Mouse (Mus musculus): ENCODE measurements around the gene Olfml2b. TPM values are rescaled to one million over a fixed set of nuclear protein-coding genes. Genes with fewer than 3 reads are reported as not detected.

Gene Olfml2b
- polyA plus RNA-seq, 1 experiment from 2014 or later, result 3.1 TPM

- H3K4me3 ChIP-seq (replicated peaks), result no peak overlapping the region
- 0 out of 2 replicates have a peak, but pooled peaks cover 6% of the 10 kb centered on the region for H3K4me1 ChIP-seq (replicated peaks)
- 0 out of 2 replicates have a peak, but pooled peaks cover 5% of the 10 kb centered on the region for H3K36me3 ChIP-seq (replicated peaks)
- H3K4me2 ChIP-seq, result no peak overlapping the region
- ATAC-seq (ENCODE audit: insufficient read depth), result no peak
- peak overlapping the region; percentile 21; the same call in 1 of the 2 replicates for H3K27ac ChIP-seq (replicated peaks)
- no peak overlapping the region for H3K9ac ChIP-seq
- H3K9me3 ChIP-seq (replicated peaks), result no peaks in the 10 kb centered on the region
- 24% methylated on average over 3 of the region's 3 CpGs for WGBS (ENCODE audit: insufficient replicate concordance)
- no peaks in the 10 kb centered on the region for H3K27me3 ChIP-seq
Measured at GRCm38 (mm10) chr1:170709034-170709433, 64.7 kb downstream of the Olfml2b start.

- Histone ChIP-seq H3K27ac (replicated peaks) (no peak overlapping the region), H3K36me3 (replicated peaks) (0 out of 2 replicates have a peak, but pooled peaks cover 5% of the 10 kb centered on the region), H3K4me2 (no peak overlapping the region), H3K4me1 (replicated peaks) (0 out of 2 replicates have a peak, but pooled peaks cover 6% of the 10 kb centered on the region), H3K9ac (no peak overlapping the region), H3K4me3 (replicated peaks) (no peak overlapping the region), H3K9me3 (replicated peaks) (no peaks in the 10 kb centered on the region), H3K27me3 (no peaks in the 10 kb centered on the region)
- WGBS (ENCODE audit: insufficient replicate concordance), result 31% methylated on average over 8 of the region's 8 CpGs
- ATAC-seq (ENCODE audit: insufficient read depth), result peak; percentile 80
Measured at GRCm38 (mm10) chr1:170709481-170709880, 65.1 kb downstream of the Olfml2b start.

- Histone ChIP-seq H3K27ac (replicated peaks) (no peak overlapping the region), H3K4me1 (replicated peaks) (0 out of 2 replicates have a peak, but pooled peaks cover 6% of the 10 kb centered on the region), H3K9ac (no peak overlapping the region), H3K27me3 (no peaks in the 10 kb centered on the region), H3K4me2 (no peak overlapping the region), H3K9me3 (replicated peaks) (no peaks in the 10 kb centered on the region), H3K36me3 (replicated peaks) (0 out of 2 replicates have a peak, but pooled peaks cover 5% of the 10 kb centered on the region), H3K4me3 (replicated peaks) (no peak overlapping the region)
- peak; percentile 30; the same call in 1 of the 2 replicates for ATAC-seq (ENCODE audit: insufficient read depth)
- WGBS (ENCODE audit: insufficient replicate concordance), result 46% methylated on average over 3 of the region's 3 CpGs
Measured at GRCm38 (mm10) chr1:170709969-170710368, 65.6 kb downstream of the Olfml2b start.

GRCm38 (mm10) chr1:170711731-170712130 is 67.4 kb downstream of the Olfml2b start:
- Histone ChIP-seq H3K4me1 (replicated peaks) (0 out of 2 replicates have a peak, but pooled peaks cover 6% of the 10 kb centered on the region), H3K9ac (no peak overlapping the region), H3K4me3 (replicated peaks) (no peak overlapping the region), H3K36me3 (replicated peaks) (0 out of 2 replicates have a peak, but pooled peaks cover 5% of the 10 kb centered on the region), H3K9me3 (replicated peaks) (no peaks in the 10 kb centered on the region), H3K4me2 (no peak overlapping the region), H3K27me3 (no peaks in the 10 kb centered on the region), H3K27ac (replicated peaks) (no peak overlapping the region)
- ATAC-seq (ENCODE audit: insufficient read depth), result no peak
- WGBS (ENCODE audit: insufficient replicate concordance), result 88% methylated on average over 7 of the region's 7 CpGs

GRCm38 (mm10) chr1:170717241-170717828 is 73.0 kb downstream of the Olfml2b start:
- Histone ChIP-seq H3K4me1 (replicated peaks) (no peaks in the 10 kb centered on the region), H3K27me3 (no peaks in the 10 kb centered on the region), H3K36me3 (replicated peaks) (no peaks in the 10 kb centered on the region), H3K9ac (no peak overlapping the region), H3K4me2 (no peak overlapping the region), H3K4me3 (replicated peaks) (no peak overlapping the region), H3K9me3 (replicated peaks) (no peaks in the 10 kb centered on the region), H3K27ac (replicated peaks) (no peak overlapping the region)
- ATAC-seq (ENCODE audit: insufficient read depth), result no peak
- 84% methylated on average over 3 of the region's 3 CpGs for WGBS (ENCODE audit: insufficient replicate concordance)

- Histone ChIP-seq H3K4me2 (no peak overlapping the region), H3K36me3 (replicated peaks) (no peaks in the 10 kb centered on the region), H3K4me3 (replicated peaks) (no peak overlapping the region), H3K9me3 (replicated peaks) (no peaks in the 10 kb centered on the region), H3K4me1 (replicated peaks) (no peaks in the 10 kb centered on the region), H3K9ac (no peak overlapping the region), H3K27me3 (no peaks in the 10 kb centered on the region), H3K27ac (replicated peaks) (no peak overlapping the region)
- WGBS (ENCODE audit: insufficient replicate concordance), result 59% methylated on average over 8 of the region's 8 CpGs
- ATAC-seq (ENCODE audit: insufficient read depth), result no peak
Measured at GRCm38 (mm10) chr1:170718133-170718810, 73.9 kb downstream of the Olfml2b start.

GRCm38 (mm10) chr1:170721560-170721959 is 77.2 kb downstream of the Olfml2b start:
- no peak for ATAC-seq (ENCODE audit: insufficient read depth)
- Histone ChIP-seq H3K4me2 (no peak overlapping the region), H3K27me3 (no peaks in the 10 kb centered on the region)

GRCm38 (mm10) chr1:170728524-170728923 is 84.2 kb downstream of the Olfml2b start:
- H3K27ac ChIP-seq (replicated peaks), result no peak overlapping the region
- H3K27me3 ChIP-seq, result no peaks in the 10 kb centered on the region
- no peak overlapping the region for H3K9ac ChIP-seq
- ATAC-seq (ENCODE audit: insufficient read depth), result no peak
- no peaks in the 10 kb centered on the region for H3K4me1 ChIP-seq (replicated peaks)
- no peaks in the 10 kb centered on the region for H3K9me3 ChIP-seq (replicated peaks)
- WGBS (ENCODE audit: insufficient replicate concordance), result 51% methylated on average over 6 of the region's 6 CpGs
- 0 out of 2 replicates have a peak, but pooled peaks cover 2% of the 10 kb centered on the region for H3K36me3 ChIP-seq (replicated peaks)
- H3K4me2 ChIP-seq, result no peak overlapping the region
- no peak overlapping the region for H3K4me3 ChIP-seq (replicated peaks)

More at GRCm38 (mm10) chr1:170721560-170721959, 77.2 kb downstream of the Olfml2b start:
- no peaks in the 10 kb centered on the region for H3K36me3 ChIP-seq (replicated peaks)
- H3K9me3 ChIP-seq (replicated peaks), result no peaks in the 10 kb centered on the region
- no peak overlapping the region for H3K27ac ChIP-seq (replicated peaks)
- 81% methylated on average over 5 of the region's 5 CpGs for WGBS (ENCODE audit: insufficient replicate concordance)
- no peak overlapping the region for H3K4me3 ChIP-seq (replicated peaks)
- no peak overlapping the region for H3K9ac ChIP-seq
- no peaks in the 10 kb centered on the region for H3K4me1 ChIP-seq (replicated peaks)

- Histone ChIP-seq H3K4me2 (no peak overlapping the region), H3K27me3 (no peaks in the 10 kb centered on the region), H3K9ac (no peak overlapping the region), H3K4me1 (replicated peaks) (no peaks in the 10 kb centered on the region), H3K27ac (replicated peaks) (no peak overlapping the region), H3K36me3 (replicated peaks) (0 out of 2 replicates have a peak, but pooled peaks cover 4% of the 10 kb centered on the region), H3K4me3 (replicated peaks) (no peak overlapping the region), H3K9me3 (replicated peaks) (no peaks in the 10 kb centered on the region)
- no peak for ATAC-seq (ENCODE audit: insufficient read depth)
- 65% methylated on average over 8 of the region's 8 CpGs for WGBS (ENCODE audit: insufficient replicate concordance)
Measured at GRCm38 (mm10) chr1:170729267-170729962, 85.1 kb downstream of the Olfml2b start.

GRCm38 (mm10) chr1:170731865-170732595 is 87.7 kb downstream of the Olfml2b start:
- H3K27ac ChIP-seq (replicated peaks), result no peak overlapping the region
- H3K4me2 ChIP-seq, result no peak overlapping the region
- H3K27me3 ChIP-seq, result no peaks in the 10 kb centered on the region
- H3K9me3 ChIP-seq (replicated peaks), result no peaks in the 10 kb centered on the region
- no peaks in the 10 kb centered on the region for H3K4me1 ChIP-seq (replicated peaks)
- H3K9ac ChIP-seq, result no peak overlapping the region
- no peak for ATAC-seq (ENCODE audit: insufficient read depth)
- 0 out of 2 replicates have a peak, but pooled peaks cover 4% of the 10 kb centered on the region for H3K36me3 ChIP-seq (replicated peaks)
- no peak overlapping the region for H3K4me3 ChIP-seq (replicated peaks)
- WGBS (ENCODE audit: insufficient replicate concordance), result 62% methylated on average over 11 of the region's 11 CpGs
